Mouse (Mus musculus): ENCODE data around the gene Gm45234. TPM values are rescaled to one million over a fixed set of nuclear protein-coding genes. Genes with fewer than 3 reads are reported as not detected.

Gm45234 gene
- polyA plus RNA-seq, 1 experiment, result not detected

DNA sequence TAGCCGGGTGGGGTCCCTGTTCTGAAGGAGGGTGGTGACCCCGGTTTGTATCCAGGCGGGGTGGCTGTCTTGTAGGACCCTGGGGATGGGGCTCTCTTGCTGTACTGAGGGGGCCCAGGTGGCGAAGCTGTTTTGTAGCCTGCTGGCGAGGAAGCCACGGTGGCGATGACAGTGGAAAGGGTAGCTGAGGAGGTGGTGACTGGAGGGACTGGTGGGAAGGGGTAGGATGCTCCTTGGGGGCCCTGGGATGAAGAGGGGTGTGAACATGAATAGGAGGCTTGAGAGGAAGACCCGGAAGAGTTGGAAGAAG, 9.6 kb downstream of the Gm45234 start:
- TF ChIP-seq CTCF (conservative IDR thresholded peaks at IDR 0.05; ENCODE audit: insufficient read depth, insufficient read length, low read depth, low read length), result no peak
- no peak for TF ChIP-seq POLR2A (IDR thresholded peaks at IDR 0.05; ENCODE audit: low read depth, low read length)
- DNase-seq, result no peak
- peak overlapping the region; percentile 54 for H3K27ac ChIP-seq (ENCODE audit: insufficient read depth, low read depth, low read length)
- peaks cover 12% of the 10 kb centered on the region; the same call in 1 of the 2 replicates for H3K4me1 ChIP-seq (ENCODE audit: control insufficient read depth, insufficient read depth, low read length)
- WGBS, result 31% methylated on average over 8 of the region's 8 CpGs
- H3K36me3 ChIP-seq (ENCODE audit: control insufficient read depth, insufficient read depth, low read length), result 0 out of 2 replicates have a peak, but pooled peaks cover 1% of the 10 kb centered on the region
- no peaks in the 10 kb centered on the region for H3K27me3 ChIP-seq (replicated peaks; ENCODE audit: control insufficient read depth, insufficient read depth, low read length)
- H3K4me3 ChIP-seq (ENCODE audit: insufficient read depth, low read depth, low read length), result peak overlapping the region; percentile 71; the same call in 1 of the 2 replicates

DNA sequence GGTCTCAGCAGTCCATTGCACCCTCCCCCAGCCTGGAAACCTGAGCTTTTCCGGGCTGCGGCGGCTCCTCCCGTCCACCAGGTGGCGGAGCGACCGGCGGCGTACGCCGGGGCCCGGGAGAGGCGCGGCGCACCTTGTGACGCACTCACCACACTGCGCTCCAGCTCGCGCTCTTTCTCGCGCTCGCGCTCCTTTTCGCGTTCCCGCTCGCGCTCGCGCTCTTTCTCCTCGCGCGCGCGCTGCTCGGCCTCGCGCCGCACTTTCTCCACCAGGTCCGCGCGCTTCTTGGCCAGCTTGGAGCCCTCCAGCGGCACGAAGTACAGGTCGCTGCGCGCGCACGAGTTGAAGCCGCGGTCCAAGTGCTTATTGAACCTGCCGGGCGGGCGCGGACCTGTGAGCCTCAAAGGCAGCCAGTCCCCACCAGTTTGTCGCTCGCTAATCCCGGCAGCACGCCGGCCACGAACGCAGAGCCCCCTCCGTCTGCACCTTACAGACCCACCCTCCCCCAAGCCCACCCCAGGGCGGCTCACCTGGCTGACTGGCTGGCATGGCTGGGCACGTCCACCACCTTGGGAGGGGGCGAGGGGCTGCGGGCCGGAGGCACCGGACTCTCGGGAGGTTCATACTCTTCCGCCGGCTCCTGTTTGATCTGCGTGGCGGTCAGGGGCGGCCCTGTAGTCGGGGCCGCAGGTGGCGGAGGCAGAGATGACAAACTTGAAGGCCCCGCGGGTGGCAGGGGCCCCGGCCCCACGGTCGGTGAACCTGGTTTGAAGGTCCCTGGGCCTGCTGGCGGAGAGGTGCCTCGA, 10.1 kb downstream of the Gm45234 start:
- TF ChIP-seq CTCF (conservative IDR thresholded peaks at IDR 0.05; ENCODE audit: insufficient read depth, insufficient read length, low read depth, low read length) (peak; percentile 70), POLR2A (IDR thresholded peaks at IDR 0.05; ENCODE audit: low read depth, low read length) (peak; percentile 72)
- peak; percentile 97 for DNase-seq
- no peaks in the 10 kb centered on the region for H3K27me3 ChIP-seq (replicated peaks; ENCODE audit: control insufficient read depth, insufficient read depth, low read length)
- peak overlapping the region; percentile 71 for H3K4me3 ChIP-seq (ENCODE audit: insufficient read depth, low read depth, low read length)
- 2% methylated on average over 85 of the region's 85 CpGs for WGBS
- H3K36me3 ChIP-seq (ENCODE audit: control insufficient read depth, insufficient read depth, low read length), result 0 out of 2 replicates have a peak, but pooled peaks cover 1% of the 10 kb centered on the region
- H3K4me1 ChIP-seq (ENCODE audit: control insufficient read depth, insufficient read depth, low read length), result peaks cover 12% of the 10 kb centered on the region; the same call in 1 of the 2 replicates
- peak overlapping the region; percentile 72 for H3K27ac ChIP-seq (ENCODE audit: insufficient read depth, low read depth, low read length)

DNA sequence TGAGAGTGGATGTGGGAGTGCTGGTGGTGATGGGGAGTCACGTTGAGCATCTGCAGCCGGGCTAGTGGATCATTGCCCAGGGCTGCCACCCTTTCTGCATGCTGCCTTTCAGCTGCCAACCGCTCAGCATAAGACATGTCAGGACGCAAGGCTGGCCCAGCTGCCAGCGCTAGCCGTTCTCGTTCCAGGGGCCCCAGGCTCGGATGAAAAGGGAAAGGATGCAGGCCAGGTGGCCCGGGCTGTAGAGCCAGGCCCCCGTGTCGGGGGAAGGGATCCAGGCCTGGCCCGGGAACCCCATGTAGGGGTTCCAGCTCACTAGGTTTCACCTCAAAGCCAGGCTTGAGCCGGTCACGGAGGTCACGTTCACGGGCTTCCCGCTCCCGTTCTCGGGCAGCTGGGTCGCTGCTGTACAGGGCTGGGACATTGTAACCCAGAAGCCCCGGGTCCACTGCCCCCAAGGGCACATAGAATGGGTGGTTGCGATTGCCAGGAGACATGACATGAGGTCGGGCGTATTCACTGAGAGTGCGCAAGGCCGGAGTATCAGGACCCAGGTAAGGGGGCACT, 11.0 kb downstream of the Gm45234 start:
- 0 out of 2 replicates have a peak, but pooled peaks cover 1% of the 10 kb centered on the region for H3K36me3 ChIP-seq (ENCODE audit: control insufficient read depth, insufficient read depth, low read length)

DNA sequence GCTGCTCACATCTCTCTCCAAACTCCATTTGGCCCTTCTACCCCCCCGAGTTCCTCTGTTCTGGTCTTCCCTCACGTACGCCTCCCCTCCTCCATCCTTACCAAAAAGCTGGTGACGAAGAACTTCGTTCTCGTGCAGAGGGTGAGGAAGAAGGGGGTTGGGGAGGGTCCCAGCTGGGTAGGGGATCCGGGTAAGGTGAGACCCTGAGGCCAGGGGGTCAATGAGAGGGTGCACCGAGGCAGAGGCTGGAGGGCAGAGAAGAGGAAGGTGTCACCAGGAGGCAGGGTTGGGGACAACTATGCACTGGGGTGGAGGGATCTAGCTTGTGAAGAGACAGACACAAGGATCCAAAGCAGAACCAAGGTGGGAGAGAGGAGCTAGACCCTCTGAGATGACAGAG, 12.2 kb downstream of the Gm45234 start:
- TF ChIP-seq CTCF (conservative IDR thresholded peaks at IDR 0.05; ENCODE audit: insufficient read depth, insufficient read length, low read depth, low read length), result no peak
- no peak for TF ChIP-seq POLR2A (IDR thresholded peaks at IDR 0.05; ENCODE audit: low read depth, low read length)
- H3K27me3 ChIP-seq (replicated peaks; ENCODE audit: control insufficient read depth, insufficient read depth, low read length), result no peaks in the 10 kb centered on the region
- no peak overlapping the region for H3K4me3 ChIP-seq (ENCODE audit: insufficient read depth, low read depth, low read length)
- peaks cover 18% of the 10 kb centered on the region for H3K4me1 ChIP-seq (ENCODE audit: control insufficient read depth, insufficient read depth, low read length)
- DNase-seq, result no peak
- 0 out of 2 replicates have a peak, but pooled peaks cover 1% of the 10 kb centered on the region for H3K36me3 ChIP-seq (ENCODE audit: control insufficient read depth, insufficient read depth, low read length)
- H3K27ac ChIP-seq (ENCODE audit: insufficient read depth, low read depth, low read length), result no peak overlapping the region
- 82% methylated on average over 8 of the region's 8 CpGs for WGBS

More for the DNA sequence above, 11.0 kb downstream of the Gm45234 start:
- 34% methylated on average over 26 of the region's 26 CpGs for WGBS
- DNase-seq, result peak; percentile 33
- Histone ChIP-seq H3K27me3 (replicated peaks; ENCODE audit: control insufficient read depth, insufficient read depth, low read length) (no peaks in the 10 kb centered on the region), H3K4me3 (ENCODE audit: insufficient read depth, low read depth, low read length) (peak overlapping the region; percentile 45), H3K4me1 (ENCODE audit: control insufficient read depth, insufficient read depth, low read length) (peaks cover 15% of the 10 kb centered on the region), H3K27ac (ENCODE audit: insufficient read depth, low read depth, low read length) (peak overlapping the region; percentile 72)
- TF ChIP-seq CTCF (conservative IDR thresholded peaks at IDR 0.05; ENCODE audit: insufficient read depth, insufficient read length, low read depth, low read length) (no peak), POLR2A (IDR thresholded peaks at IDR 0.05; ENCODE audit: low read depth, low read length) (no peak)

DNA sequence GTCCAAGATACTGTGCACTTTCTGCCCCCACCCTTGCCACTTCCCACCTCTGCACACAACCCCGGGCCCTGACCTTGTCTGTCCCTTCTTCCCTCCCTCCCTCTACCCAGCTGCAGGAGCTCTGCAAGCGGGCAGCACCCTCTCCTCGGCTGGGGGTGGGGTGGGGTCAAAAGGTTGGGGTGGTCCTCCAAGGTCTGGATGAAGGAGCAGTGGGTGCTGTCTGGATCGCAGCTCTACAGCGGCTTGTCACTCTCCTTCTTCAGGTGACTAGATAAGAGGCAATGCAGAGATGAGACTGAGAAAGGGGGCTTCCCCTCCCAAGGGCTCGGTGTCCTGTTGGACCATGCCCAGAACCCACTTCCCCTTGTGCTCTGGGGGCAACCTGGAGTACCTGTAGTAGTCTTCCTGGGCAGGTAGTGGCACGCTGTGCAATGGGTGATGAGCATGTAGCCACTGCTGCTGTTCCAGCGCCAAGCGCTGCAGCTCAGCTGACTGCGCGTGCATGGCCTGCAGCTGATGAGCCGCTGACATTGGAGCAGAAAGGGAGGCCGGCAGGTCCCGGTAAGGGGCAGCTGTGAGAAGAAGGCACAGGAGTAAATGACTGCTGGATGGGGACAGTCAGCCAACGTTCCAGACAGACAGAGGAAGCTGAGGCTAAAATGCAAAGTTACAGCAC, 12.8 kb downstream of the Gm45234 start:
- Histone ChIP-seq H3K27me3 (replicated peaks; ENCODE audit: control insufficient read depth, insufficient read depth, low read length) (no peaks in the 10 kb centered on the region), H3K4me1 (ENCODE audit: control insufficient read depth, insufficient read depth, low read length) (peaks cover 19% of the 10 kb centered on the region), H3K27ac (ENCODE audit: insufficient read depth, low read depth, low read length) (no peak overlapping the region), H3K36me3 (ENCODE audit: control insufficient read depth, insufficient read depth, low read length) (no peaks in the 10 kb centered on the region), H3K4me3 (ENCODE audit: insufficient read depth, low read depth, low read length) (no peak overlapping the region)
- TF ChIP-seq CTCF (conservative IDR thresholded peaks at IDR 0.05; ENCODE audit: insufficient read depth, insufficient read length, low read depth, low read length), result no peak
- DNase-seq, result no peak
- WGBS, result 86% methylated on average over 15 of the region's 15 CpGs

DNA sequence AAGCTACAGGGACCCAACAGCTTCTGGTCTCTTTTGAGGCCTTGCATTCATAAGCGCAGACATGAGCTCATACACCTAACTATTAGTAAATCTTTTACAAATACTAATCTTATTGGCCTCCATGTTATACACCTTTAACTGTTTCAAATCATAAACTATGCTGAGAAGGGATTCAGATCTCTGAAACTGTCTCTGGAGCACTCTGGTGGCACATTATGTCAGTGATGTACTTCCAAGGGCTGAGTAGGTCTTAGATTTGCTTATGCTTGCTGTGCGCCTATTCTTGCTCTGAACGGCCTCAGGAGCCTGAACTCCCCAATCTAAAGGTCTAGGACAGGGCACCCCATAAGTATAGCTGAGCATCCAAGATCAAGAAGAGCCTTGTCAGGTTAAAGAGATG, 14.0 kb downstream of the Gm45234 start:
- peak overlapping the region; percentile 47 for H3K4me3 ChIP-seq (ENCODE audit: insufficient read depth, low read depth, low read length)
- peak overlapping the region; percentile 99 for H3K27ac ChIP-seq (ENCODE audit: insufficient read depth, low read depth, low read length)
- peaks cover 24% of the 10 kb centered on the region for H3K4me1 ChIP-seq (ENCODE audit: control insufficient read depth, insufficient read depth, low read length)
- 68% methylated on average over 3 of the region's 3 CpGs for WGBS
- TF ChIP-seq CTCF (conservative IDR thresholded peaks at IDR 0.05; ENCODE audit: insufficient read depth, insufficient read length, low read depth, low read length) (no peak), POLR2A (IDR thresholded peaks at IDR 0.05; ENCODE audit: low read depth, low read length) (no peak)
- no peak for DNase-seq
- no peaks in the 10 kb centered on the region for H3K27me3 ChIP-seq (replicated peaks; ENCODE audit: control insufficient read depth, insufficient read depth, low read length)
- H3K36me3 ChIP-seq (ENCODE audit: control insufficient read depth, insufficient read depth, low read length), result no peaks in the 10 kb centered on the region

All from kidney, adult 2 months (tissue).